Mouse (Mus musculus): ENCODE measurements around the gene Vsig2.

DNA sequence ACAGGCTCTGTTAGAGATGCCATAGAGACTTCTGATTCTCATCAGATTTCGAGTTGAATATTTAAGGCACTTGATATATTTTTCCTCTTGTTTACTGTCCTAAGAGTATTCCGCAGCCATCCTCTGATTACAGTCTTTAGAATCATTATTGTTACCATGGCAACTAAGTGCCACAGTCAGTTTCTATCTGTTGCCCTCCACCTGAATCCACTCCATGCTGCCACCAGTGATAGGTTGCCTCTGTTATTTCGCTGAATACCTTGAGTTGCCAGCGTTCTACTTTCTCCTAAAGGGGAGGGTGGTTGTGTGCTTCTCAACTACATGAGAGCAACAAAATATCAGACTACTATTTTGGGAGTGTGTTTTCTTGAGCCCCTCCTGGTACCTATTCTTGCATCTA is 47.7 kb downstream of the Vsig2 start:
- TF ChIP-seq CTCF (IDR thresholded peaks at IDR 0.05) (no peak), EP300 (IDR thresholded peaks at IDR 0.05) (no peak)
